Mouse (Mus musculus) forebrain, embryonic 15.5 days (tissue): ENCODE measurements around the gene Iyd. TPM values are rescaled to one million over a fixed set of nuclear protein-coding genes. Genes with fewer than 3 reads are reported as not detected.

Experiments
- ATAC-seq: fragments of 200-750 bp; cut with Nextera tagmentation; replicated peaks from 2 replicates; pipeline ENCODE4 v1.8.0; 2017; ENCODE audit warnings: mild to moderate bottlenecking, moderate TSS enrichment, moderate library complexity
- H3K27ac ChIP-seq: fragments of 300-500 bp; sonication (generic); replicated peaks from 2 replicates; pipeline ENCODE4 v1.5.1; 2015; ENCODE audit warnings: mild to moderate bottlenecking, inconsistent platforms
- H3K27me3 ChIP-seq: fragments of 300-500 bp; sonication (generic); 2 replicates; pipeline ENCODE4 v1.6.1; 2015; ENCODE audit warnings: inconsistent platforms
- H3K36me3 ChIP-seq: fragments of 300-500 bp; sonication (generic); 2 replicates; pipeline ENCODE4 v1.6.1; 2015; ENCODE audit warnings: mild to moderate bottlenecking, inconsistent platforms
- H3K4me1 ChIP-seq: fragments of 300-500 bp; sonication (generic); 2 replicates; pipeline ENCODE4 v1.6.1; 2015; ENCODE audit warnings: inconsistent platforms
- H3K4me2 ChIP-seq: fragments of 300-500 bp; sonication (generic); replicated peaks from 2 replicates; pipeline ENCODE4 v1.6.1; 2015; ENCODE audit warnings: mild to moderate bottlenecking, inconsistent platforms
- H3K4me3 ChIP-seq: fragments of 300-500 bp; sonication (generic); 2 replicates; pipeline ENCODE4 v1.5.1; 2015; ENCODE audit warnings: mild to moderate bottlenecking, inconsistent platforms
- H3K9ac ChIP-seq: fragments of 300-500 bp; sonication (generic); replicated peaks from 2 replicates; pipeline ENCODE4 v1.6.1; 2015; ENCODE audit warnings: mild to moderate bottlenecking, inconsistent platforms
- H3K9me3 ChIP-seq: fragments of 300-500 bp; sonication (generic); 2 replicates; pipeline ENCODE4 v1.6.1; 2016; ENCODE audit warnings: inconsistent platforms
- WGBS: fragments of 180-500 bp; shearing (Covaris S2); methylation state at CpG from one replicate; pipeline ENCODE4 v1.1.7; 2015; ENCODE audit warnings: mixed read lengths; 5-methylcytosine and 5-hydroxymethylcytosine counted together
- polyA plus RNA-seq: library from polyadenylated mRNA; unstranded; fragments of >200 nt; fragmentation: Nextera tagmentation; extraction: Ambion mirVana; gene quantifications from 2 replicates; pipeline ENCODE4 v1.2.1, GENCODE M21; 2015

The Iyd gene
- polyA plus RNA-seq, 1 experiment from 2014 or later: 0.46 TPM

DNA sequence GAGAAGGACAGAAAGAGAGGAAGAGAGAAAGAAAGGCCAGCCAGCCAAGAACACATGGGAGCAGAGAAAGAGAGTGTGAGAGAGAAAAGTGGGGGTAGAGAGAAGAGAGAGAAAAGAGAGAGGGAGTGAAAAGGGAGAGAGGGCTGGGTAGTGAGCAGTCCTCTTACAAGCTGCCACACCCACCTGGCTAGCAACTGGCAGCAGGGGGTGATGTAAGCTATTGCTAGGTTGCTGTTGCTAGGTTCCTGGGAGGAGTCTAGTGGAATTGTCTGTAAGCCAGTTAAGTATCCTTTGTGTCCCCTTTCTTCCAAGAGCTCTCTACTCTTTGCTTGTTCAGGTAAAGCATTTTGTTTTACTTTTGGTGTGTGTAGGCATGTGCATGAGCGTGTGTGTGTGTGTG lies 25.4 kb upstream of the Iyd start:
- Histone ChIP-seq H3K4me2 (no peak overlapping the region), H3K4me1 (peaks cover 6% of the 10 kb centered on the region), H3K4me3 (no peak overlapping the region), H3K27me3 (no peaks in the 10 kb centered on the region), H3K9ac (no peak overlapping the region), H3K36me3 (no peaks in the 10 kb centered on the region), H3K27ac (0 out of 2 replicates have a peak overlapping the region, but pooled peaks have one; percentile 4), H3K9me3 (no peaks in the 10 kb centered on the region)
- WGBS: 60% methylated on average over 1 of the region's 1 CpGs
- no peak for ATAC-seq

- H3K9ac ChIP-seq: no peak overlapping the region
- H3K4me2 ChIP-seq: no peak overlapping the region
- H3K4me3 ChIP-seq: no peak overlapping the region
- H3K9me3 ChIP-seq: no peaks in the 10 kb centered on the region
- ATAC-seq: no peak
- no peaks in the 10 kb centered on the region for H3K36me3 ChIP-seq
- no peak overlapping the region for H3K27ac ChIP-seq
- H3K4me1 ChIP-seq: no peaks in the 10 kb centered on the region
- WGBS: 87% methylated on average over 6 of the region's 6 CpGs
- H3K27me3 ChIP-seq: no peaks in the 10 kb centered on the region
Observed at GRCm38 (mm10) chr10:3516442-3516841, 23.6 kb upstream of the Iyd start.

DNA sequence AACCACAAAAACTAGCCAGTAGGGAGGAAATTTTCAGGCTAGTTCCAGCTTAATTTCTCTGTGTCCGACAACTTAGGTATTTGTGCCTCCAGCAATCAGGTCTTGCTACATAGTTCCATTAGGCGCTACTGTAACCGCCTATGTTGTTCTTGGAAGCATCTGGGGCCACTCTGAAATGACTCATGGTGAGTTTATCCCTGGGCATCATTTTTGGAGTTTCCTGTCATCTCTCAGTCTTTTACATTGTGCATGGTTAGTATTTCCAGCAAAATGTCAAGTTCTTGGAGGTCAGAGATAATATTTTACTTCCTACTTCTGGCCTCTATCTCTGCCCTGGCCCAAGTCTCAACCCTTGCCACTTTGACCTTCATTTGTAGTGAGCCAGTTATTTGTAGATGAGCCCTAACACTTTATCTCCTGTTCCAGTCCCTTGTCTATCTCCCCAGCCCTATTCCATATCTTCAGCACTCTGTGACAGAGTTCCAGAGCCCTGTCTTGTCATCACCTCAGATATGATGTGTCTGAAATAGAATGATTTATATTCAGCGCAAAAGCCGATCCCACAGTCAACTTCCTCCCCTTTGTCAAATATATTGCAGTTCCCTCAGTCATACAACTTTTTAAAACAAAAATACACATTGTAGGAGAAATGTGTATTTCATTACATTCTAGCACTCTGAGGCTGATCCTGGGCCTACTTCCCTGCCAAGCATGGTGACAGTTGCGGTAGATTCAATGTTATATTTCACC lies 16.8 kb upstream of the Iyd start:
- no peaks in the 10 kb centered on the region for H3K36me3 ChIP-seq
- WGBS: 90% methylated on average over 6 of the region's 6 CpGs
- H3K4me2 ChIP-seq: no peak overlapping the region
- H3K9ac ChIP-seq: no peak overlapping the region
- H3K27ac ChIP-seq: no peak overlapping the region
- no peak for ATAC-seq
- no peaks in the 10 kb centered on the region for H3K27me3 ChIP-seq
- H3K4me1 ChIP-seq: no peaks in the 10 kb centered on the region
- no peak overlapping the region for H3K4me3 ChIP-seq
- no peaks in the 10 kb centered on the region for H3K9me3 ChIP-seq

DNA sequence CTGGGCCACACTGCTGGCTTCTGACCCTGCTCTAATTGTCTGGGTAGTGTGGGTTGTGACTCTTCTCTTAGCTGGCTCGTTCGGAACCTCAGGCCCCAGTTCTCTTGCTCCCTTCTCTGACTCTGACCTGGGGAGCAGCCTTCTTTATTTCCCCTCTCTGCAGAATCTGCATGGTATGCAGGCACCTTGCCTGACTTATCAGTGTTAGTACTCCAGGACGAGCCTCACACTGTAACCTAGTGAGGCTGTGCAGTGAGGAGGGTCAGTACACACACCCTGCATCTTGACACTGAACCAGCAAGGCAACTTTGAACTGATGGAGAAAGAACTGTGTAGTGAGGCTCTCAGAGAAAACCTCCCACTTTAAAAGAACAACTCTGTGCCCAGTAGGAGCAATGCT lies 15.5 kb upstream of the Iyd start:
- H3K4me3 ChIP-seq: no peak overlapping the region
- 72% methylated on average over 3 of the region's 3 CpGs for WGBS
- H3K9ac ChIP-seq: no peak overlapping the region
- no peaks in the 10 kb centered on the region for H3K36me3 ChIP-seq
- H3K4me2 ChIP-seq: no peak overlapping the region
- no peaks in the 10 kb centered on the region for H3K27me3 ChIP-seq
- ATAC-seq: no peak
- no peaks in the 10 kb centered on the region for H3K4me1 ChIP-seq
- no peaks in the 10 kb centered on the region for H3K9me3 ChIP-seq
- H3K27ac ChIP-seq: no peak overlapping the region

GRCm38 (mm10) chr10:3525420-3526019 lies 14.5 kb upstream of the Iyd start:
- H3K9me3 ChIP-seq: no peaks in the 10 kb centered on the region
- no peak overlapping the region for H3K9ac ChIP-seq
- peaks cover 3% of the 10 kb centered on the region; the same call in 1 of the 2 replicates for H3K4me1 ChIP-seq
- H3K36me3 ChIP-seq: no peaks in the 10 kb centered on the region
- no peaks in the 10 kb centered on the region for H3K27me3 ChIP-seq
- no peak for ATAC-seq
- 17% methylated on average over 2 of the region's 2 CpGs for WGBS
- H3K27ac ChIP-seq: no peak overlapping the region
- H3K4me2 ChIP-seq: no peak overlapping the region
- H3K4me3 ChIP-seq: no peak overlapping the region

DNA sequence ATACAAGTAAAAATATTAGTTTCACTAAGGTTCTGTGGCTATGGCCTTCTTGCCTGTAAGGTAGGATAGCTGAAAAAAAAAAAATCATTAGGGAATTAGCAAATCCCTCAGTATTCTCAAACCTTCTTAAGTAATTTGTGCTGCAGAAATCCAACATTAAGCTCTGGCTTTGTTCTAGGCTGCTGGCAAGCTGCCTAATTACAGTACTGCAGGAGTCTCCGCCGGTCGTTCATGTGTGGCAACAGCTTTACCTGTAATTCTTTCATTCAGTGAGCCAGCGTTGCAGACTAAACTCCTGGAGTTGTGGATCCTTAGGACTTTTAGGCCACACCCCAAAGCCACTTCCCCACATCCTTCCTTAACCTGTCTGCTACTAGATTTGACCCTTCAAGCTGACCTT lies 10.2 kb upstream of the Iyd start:
- Histone ChIP-seq H3K4me3 (no peak overlapping the region), H3K9me3 (no peaks in the 10 kb centered on the region), H3K27ac (no peak overlapping the region), H3K4me2 (no peak overlapping the region), H3K4me1 (peaks cover 7% of the 10 kb centered on the region), H3K27me3 (no peaks in the 10 kb centered on the region), H3K9ac (no peak overlapping the region), H3K36me3 (no peaks in the 10 kb centered on the region)
- 17% methylated on average over 4 of the region's 4 CpGs for WGBS
- ATAC-seq: no peak

- WGBS: 49% methylated on average over 4 of the region's 4 CpGs
- no peak for ATAC-seq
- H3K27ac ChIP-seq: no peak overlapping the region
Observed at GRCm38 (mm10) chr10:3530661-3531060, 9.4 kb upstream of the Iyd start.

DNA sequence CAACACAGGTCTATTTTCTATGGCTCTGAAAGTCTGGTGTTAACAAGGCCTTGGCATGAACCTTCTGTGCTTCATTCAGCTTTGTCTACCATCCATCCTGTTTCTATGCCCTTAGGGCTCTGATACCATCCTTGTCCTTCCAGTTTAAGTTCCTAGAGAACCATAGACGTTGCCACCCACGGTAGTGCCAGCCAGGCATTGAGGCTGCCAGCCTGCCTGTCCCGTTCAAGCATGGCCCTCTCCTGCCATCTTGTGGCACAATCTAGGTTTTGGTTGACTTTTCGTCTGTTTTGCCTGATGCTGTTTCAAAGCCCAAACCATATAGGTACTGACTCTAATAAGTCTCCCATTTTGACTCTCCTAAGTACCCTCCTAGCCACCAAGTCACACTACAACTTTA lies 8.7 kb upstream of the Iyd start:
- no peaks in the 10 kb centered on the region for H3K27me3 ChIP-seq
- ATAC-seq: peak; percentile 68
- 7% methylated on average over 4 of the region's 4 CpGs for WGBS

More at GRCm38 (mm10) chr10:3530661-3531060, 9.4 kb upstream of the Iyd start:
- Histone ChIP-seq H3K27me3 (no peaks in the 10 kb centered on the region), H3K9me3 (no peaks in the 10 kb centered on the region), H3K4me1 (peaks cover 7% of the 10 kb centered on the region), H3K4me2 (no peak overlapping the region), H3K4me3 (no peak overlapping the region), H3K36me3 (no peaks in the 10 kb centered on the region), H3K9ac (no peak overlapping the region)

GRCm38 (mm10) chr10:3534445-3534844 lies 5.6 kb upstream of the Iyd start:
- H3K27me3 ChIP-seq: no peaks in the 10 kb centered on the region
- peak overlapping the region; percentile 25 for H3K4me3 ChIP-seq
- H3K27ac ChIP-seq: no peak overlapping the region
- ATAC-seq: peak; percentile 46
- H3K4me2 ChIP-seq: peak overlapping the region; percentile 49
- WGBS: 4% methylated on average over 7 of the region's 7 CpGs
- peaks cover 7% of the 10 kb centered on the region for H3K4me1 ChIP-seq
- no peaks in the 10 kb centered on the region for H3K36me3 ChIP-seq
- peak overlapping the region; percentile 44 for H3K9ac ChIP-seq
- H3K9me3 ChIP-seq: no peaks in the 10 kb centered on the region

More for the DNA sequence above, 8.7 kb upstream of the Iyd start:
- H3K9me3 ChIP-seq: no peaks in the 10 kb centered on the region
- no peak overlapping the region for H3K4me3 ChIP-seq
- H3K27ac ChIP-seq: no peak overlapping the region
- no peak overlapping the region for H3K4me2 ChIP-seq
- H3K9ac ChIP-seq: no peak overlapping the region
- no peaks in the 10 kb centered on the region for H3K36me3 ChIP-seq
- H3K4me1 ChIP-seq: peaks cover 7% of the 10 kb centered on the region

- Histone ChIP-seq H3K9me3 (no peaks in the 10 kb centered on the region), H3K27ac (no peak overlapping the region), H3K36me3 (no peaks in the 10 kb centered on the region), H3K4me1 (peaks cover 5% of the 10 kb centered on the region; the same call in 1 of the 2 replicates), H3K27me3 (no peaks in the 10 kb centered on the region), H3K9ac (no peak overlapping the region), H3K4me2 (no peak overlapping the region), H3K4me3 (no peak overlapping the region)
- WGBS: 78% methylated on average over 1 of the region's 1 CpGs
- ATAC-seq: no peak
Observed at GRCm38 (mm10) chr10:3536361-3536760, 3.7 kb upstream of the Iyd start.

GRCm38 (mm10) chr10:3549384-3549783 lies 9.3 kb downstream of the Iyd start:
- H3K4me2 ChIP-seq: no peak overlapping the region
- H3K9ac ChIP-seq: no peak overlapping the region
- no peak overlapping the region for H3K4me3 ChIP-seq
- no peak for ATAC-seq
- WGBS: 68% methylated on average over 2 of the region's 2 CpGs
- H3K27ac ChIP-seq: no peak overlapping the region
- H3K4me1 ChIP-seq: no peaks in the 10 kb centered on the region
- no peaks in the 10 kb centered on the region for H3K36me3 ChIP-seq
- H3K9me3 ChIP-seq: no peaks in the 10 kb centered on the region
- no peaks in the 10 kb centered on the region for H3K27me3 ChIP-seq

DNA sequence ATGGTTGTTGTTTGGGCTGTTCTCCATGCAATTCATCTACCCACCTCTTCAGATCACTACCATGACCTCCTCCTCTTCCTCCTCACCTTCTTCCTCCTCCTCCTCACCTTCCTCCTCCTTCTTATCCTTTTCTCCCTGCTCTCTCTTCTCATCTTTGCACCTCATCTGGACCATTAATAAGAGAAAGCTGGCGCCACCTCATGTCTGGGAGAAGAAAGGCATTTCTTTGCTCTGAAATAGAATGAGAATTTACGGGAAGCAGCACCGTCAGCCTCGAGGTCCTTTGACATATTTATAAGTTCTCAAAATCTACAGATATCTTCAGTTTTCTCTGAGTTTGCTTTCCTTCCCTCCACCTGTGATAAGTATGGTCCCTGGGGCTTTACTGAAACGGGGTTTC lies 15.1 kb downstream of the Iyd start:
- 68% methylated on average over 5 of the region's 5 CpGs for WGBS

More for the DNA sequence above, 15.1 kb downstream of the Iyd start:
- no peak for ATAC-seq
- H3K9me3 ChIP-seq: no peaks in the 10 kb centered on the region
- no peak overlapping the region for H3K4me2 ChIP-seq
- no peaks in the 10 kb centered on the region for H3K36me3 ChIP-seq
- H3K4me3 ChIP-seq: no peak overlapping the region
- no peaks in the 10 kb centered on the region for H3K27me3 ChIP-seq
- H3K27ac ChIP-seq: no peak overlapping the region
- no peak overlapping the region for H3K9ac ChIP-seq
- H3K4me1 ChIP-seq: no peaks in the 10 kb centered on the region
